Mouse (Mus musculus) midbrain, embryonic 16.5 days (tissue): ENCODE measurements around the gene Tcf7l1. TPM values are rescaled to one million over a fixed set of nuclear protein-coding genes. Genes with fewer than 3 reads are reported as not detected.

Source experiments
- ATAC-seq: fragments of 200-750 bp; cut with Nextera tagmentation; 2 replicates; pipeline ENCODE4 v1.8.0; 2017; ENCODE audit warnings: moderate TSS enrichment
- H3K27ac ChIP-seq: fragments of 300-500 bp; sonication (generic); 2 replicates; pipeline ENCODE4 v1.5.1; 2014; ENCODE audit warnings: mild to moderate bottlenecking, low read length, mixed read lengths
- H3K27me3 ChIP-seq: fragments of 300-500 bp; sonication (generic); 2 replicates; pipeline ENCODE4 v1.6.1; 2014; ENCODE audit warnings: low read depth, low read length, mixed read lengths; ENCODE audit not compliant: control insufficient read depth, insufficient read depth
- H3K36me3 ChIP-seq: fragments of 300-500 bp; sonication (generic); 2 replicates; pipeline ENCODE4 v1.6.1; 2014; ENCODE audit warnings: mild to moderate bottlenecking, low read length, moderate library complexity, mixed read lengths; ENCODE audit not compliant: control insufficient read depth, insufficient read depth
- H3K4me1 ChIP-seq: fragments of 300-500 bp; sonication (generic); 2 replicates; pipeline ENCODE4 v1.6.1; 2014; ENCODE audit warnings: mild to moderate bottlenecking, low read length, mixed read lengths; ENCODE audit not compliant: control insufficient read depth, insufficient read depth
- H3K4me2 ChIP-seq: fragments of 300-500 bp; sonication (generic); 2 replicates; pipeline ENCODE4 v1.6.1; 2014; ENCODE audit warnings: mild to moderate bottlenecking, low read length, mixed read lengths
- H3K4me3 ChIP-seq: fragments of 300-500 bp; sonication (generic); 2 replicates; pipeline ENCODE4 v1.5.1; 2014; ENCODE audit warnings: low read depth, mild to moderate bottlenecking, low read length, moderate library complexity, mixed read lengths
- H3K9ac ChIP-seq: fragments of 300-500 bp; sonication (generic); 2 replicates; pipeline ENCODE4 v1.6.1; 2014; ENCODE audit warnings: low read depth, low read length, mixed read lengths
- H3K9me3 ChIP-seq: fragments of 300-500 bp; sonication (generic); replicated peaks from 2 replicates; pipeline ENCODE4 v1.6.1; 2014; ENCODE audit warnings: mild to moderate bottlenecking, low read length, mixed read lengths; ENCODE audit not compliant: control insufficient read depth, poor library complexity, severe bottlenecking
- WGBS: fragments of 180-500 bp; shearing (Covaris S2); extraction: QIAGEN DNeasy Blood & Tissue Kit; methylation state at CpG from one replicate; pipeline ENCODE4 v1.1.7; 2014; 5-methylcytosine and 5-hydroxymethylcytosine counted together
- polyA plus RNA-seq: library from polyadenylated mRNA; unstranded; fragments of >200 nt; fragmentation: Nextera tagmentation; extraction: Ambion mirVana; gene quantifications from 2 replicates; pipeline ENCODE4 v1.2.1, GENCODE M21; 2015

Gene Tcf7l1
- polyA plus RNA-seq, 1 experiment from 2014 or later: 4.1 TPM

GRCm38 (mm10) chr6:72691549-72691948 is 97.5 kb downstream of the Tcf7l1 start:
- Histone ChIP-seq H3K4me3 (no peak overlapping the region), H3K4me1 (no peaks in the 10 kb centered on the region), H3K4me2 (no peak overlapping the region), H3K27me3 (no peaks in the 10 kb centered on the region), H3K36me3 (no peaks in the 10 kb centered on the region), H3K27ac (no peak overlapping the region), H3K9me3 (no peaks in the 10 kb centered on the region), H3K9ac (no peak overlapping the region)
- WGBS: 89% methylated on average over 9 of the region's 9 CpGs
- ATAC-seq: no peak

- Histone ChIP-seq H3K9ac (no peak overlapping the region), H3K27me3 (no peaks in the 10 kb centered on the region), H3K4me2 (no peak overlapping the region), H3K4me1 (no peaks in the 10 kb centered on the region), H3K27ac (no peak overlapping the region), H3K36me3 (no peaks in the 10 kb centered on the region), H3K4me3 (no peak overlapping the region), H3K9me3 (no peaks in the 10 kb centered on the region)
- ATAC-seq: no peak
- 59% methylated on average over 10 of the region's 10 CpGs for WGBS
These were observed 98.5 kb downstream of the Tcf7l1 start for GRCm38 (mm10) chr6:72690595-72690994.

- Histone ChIP-seq H3K27ac (no peak overlapping the region), H3K4me1 (no peaks in the 10 kb centered on the region), H3K4me3 (no peak overlapping the region), H3K36me3 (no peaks in the 10 kb centered on the region), H3K4me2 (no peak overlapping the region), H3K27me3 (no peaks in the 10 kb centered on the region), H3K9me3 (no peaks in the 10 kb centered on the region), H3K9ac (no peak overlapping the region)
- no peak for ATAC-seq
- 85% methylated on average over 8 of the region's 8 CpGs for WGBS
These were observed 99.1 kb downstream of the Tcf7l1 start for GRCm38 (mm10) chr6:72690001-72690400.

GRCm38 (mm10) chr6:72689046-72689445 is 100.0 kb downstream of the Tcf7l1 start:
- Histone ChIP-seq H3K9me3 (no peaks in the 10 kb centered on the region), H3K4me2 (no peak overlapping the region), H3K9ac (no peak overlapping the region), H3K36me3 (no peaks in the 10 kb centered on the region), H3K27me3 (no peaks in the 10 kb centered on the region), H3K4me1 (no peaks in the 10 kb centered on the region), H3K4me3 (no peak overlapping the region), H3K27ac (no peak overlapping the region)
- 91% methylated on average over 5 of the region's 5 CpGs for WGBS
- ATAC-seq: no peak

- Histone ChIP-seq H3K9me3 (no peaks in the 10 kb centered on the region), H3K4me3 (no peak overlapping the region), H3K9ac (no peak overlapping the region), H3K4me1 (no peaks in the 10 kb centered on the region), H3K27me3 (no peaks in the 10 kb centered on the region), H3K4me2 (no peak overlapping the region), H3K36me3 (no peaks in the 10 kb centered on the region), H3K27ac (no peak overlapping the region)
- no peak for ATAC-seq
- 76% methylated on average over 9 of the region's 9 CpGs for WGBS
These were observed 103.9 kb downstream of the Tcf7l1 start for GRCm38 (mm10) chr6:72685165-72685564.

GRCm38 (mm10) chr6:72684260-72684805 is 104.7 kb downstream of the Tcf7l1 start:
- H3K27me3 ChIP-seq: no peaks in the 10 kb centered on the region
- no peaks in the 10 kb centered on the region for H3K4me1 ChIP-seq
- H3K9ac ChIP-seq: no peak overlapping the region
- H3K4me3 ChIP-seq: no peak overlapping the region
- no peaks in the 10 kb centered on the region for H3K9me3 ChIP-seq
- WGBS: 68% methylated on average over 4 of the region's 4 CpGs
- no peak for ATAC-seq
- no peak overlapping the region for H3K27ac ChIP-seq
- H3K4me2 ChIP-seq: no peak overlapping the region
- no peaks in the 10 kb centered on the region for H3K36me3 ChIP-seq

- H3K4me2 ChIP-seq: no peak overlapping the region
- ATAC-seq: no peak
- no peaks in the 10 kb centered on the region for H3K9me3 ChIP-seq
- H3K36me3 ChIP-seq: no peaks in the 10 kb centered on the region
- no peak overlapping the region for H3K27ac ChIP-seq
- no peaks in the 10 kb centered on the region for H3K27me3 ChIP-seq
- H3K4me1 ChIP-seq: peaks cover 6% of the 10 kb centered on the region; the same call in 1 of the 2 replicates
- no peak overlapping the region for H3K4me3 ChIP-seq
- H3K9ac ChIP-seq: no peak overlapping the region
- WGBS: 50% methylated on average over 4 of the region's 4 CpGs
These were observed 106.8 kb downstream of the Tcf7l1 start for GRCm38 (mm10) chr6:72682238-72682637.

GRCm38 (mm10) chr6:72680936-72681335 is 108.1 kb downstream of the Tcf7l1 start:
- no peak overlapping the region for H3K9ac ChIP-seq
- 91% methylated on average over 9 of the region's 9 CpGs for WGBS
- no peaks in the 10 kb centered on the region for H3K36me3 ChIP-seq
- no peak overlapping the region for H3K4me3 ChIP-seq
- H3K27me3 ChIP-seq: no peaks in the 10 kb centered on the region
- ATAC-seq: no peak
- no peak overlapping the region for H3K4me2 ChIP-seq
- no peaks in the 10 kb centered on the region for H3K9me3 ChIP-seq
- no peak overlapping the region for H3K27ac ChIP-seq
- H3K4me1 ChIP-seq: peaks cover 8% of the 10 kb centered on the region; the same call in 1 of the 2 replicates

GRCm38 (mm10) chr6:72678631-72679030 is 110.4 kb downstream of the Tcf7l1 start:
- 31% methylated on average over 9 of the region's 9 CpGs for WGBS
- Histone ChIP-seq H3K4me3 (no peak overlapping the region), H3K27ac (no peak overlapping the region), H3K9ac (no peak overlapping the region), H3K9me3 (no peaks in the 10 kb centered on the region), H3K4me2 (no peak overlapping the region), H3K36me3 (no peaks in the 10 kb centered on the region), H3K4me1 (peaks cover 10% of the 10 kb centered on the region; the same call in 1 of the 2 replicates), H3K27me3 (no peaks in the 10 kb centered on the region)
- ATAC-seq: no peak
